Mouse (Mus musculus): ENCODE results near the gene Phactr3.

- TF ChIP-seq ZC3H11A (IDR thresholded peaks at IDR 0.05; ENCODE audit: borderline replicate concordance, low read depth, low read length) (no peak), HCFC1 (IDR thresholded peaks at IDR 0.05; ENCODE audit: borderline replicate concordance, insufficient read depth, low read length) (no peak)
Measured at GRCm38 (mm10) chr2:178169983-178170382, 51.2 kb downstream of the Phactr3 start.

Data from ES-E14 (cell line).